Mouse (Mus musculus): ENCODE data around the gene Plcl2. TPM values are rescaled to one million over a fixed set of nuclear protein-coding genes. Genes with fewer than 3 reads are reported as not detected.

Gene Plcl2
- polyA plus RNA-seq, 1 experiment, result 2.9 TPM

GRCm38 (mm10) chr17:50495216-50495889 lies 13.8 kb upstream of the Plcl2 start:
- no peaks in the 10 kb centered on the region for H3K4me1 ChIP-seq (ENCODE audit: control insufficient read depth, insufficient read depth, low read length)

GRCm38 (mm10) chr17:50498062-50498697 lies 11.0 kb upstream of the Plcl2 start:
- Histone ChIP-seq H3K27me3 (ENCODE audit: control insufficient read depth, insufficient read depth, low read length, poor library complexity, severe bottlenecking) (peaks cover 1% of the 10 kb centered on the region; the same call in 1 of the 2 replicates), H3K27ac (ENCODE audit: insufficient read depth, low read length) (no peak overlapping the region), H3K4me3 (ENCODE audit: low read depth, low read length) (no peak overlapping the region), H3K4me1 (ENCODE audit: control insufficient read depth, insufficient read depth, low read length) (no peaks in the 10 kb centered on the region), H3K9me3 (replicated peaks; ENCODE audit: control insufficient read depth, insufficient read depth, low read length, poor library complexity, severe bottlenecking) (no peaks in the 10 kb centered on the region), H3K9ac (ENCODE audit: low read depth, poor library complexity, severe bottlenecking) (no peak overlapping the region), H3K36me3 (ENCODE audit: control insufficient read depth, insufficient read depth, low read length, poor library complexity, severe bottlenecking) (no peaks in the 10 kb centered on the region)
- TF ChIP-seq EP300 (IDR thresholded peaks at IDR 0.05; ENCODE audit: insufficient read depth, low read depth, low read length) (no peak), CTCF (IDR thresholded peaks at IDR 0.05; ENCODE audit: low read depth, low read length) (no peak), POLR2A (IDR thresholded peaks at IDR 0.05; ENCODE audit: insufficient read depth, low read length) (no peak)

More at GRCm38 (mm10) chr17:50495216-50495889, 13.8 kb upstream of the Plcl2 start:
- no peak for TF ChIP-seq EP300 (IDR thresholded peaks at IDR 0.05; ENCODE audit: insufficient read depth, low read depth, low read length)
- no peak for TF ChIP-seq CTCF (IDR thresholded peaks at IDR 0.05; ENCODE audit: low read depth, low read length)
- no peak for TF ChIP-seq POLR2A (IDR thresholded peaks at IDR 0.05; ENCODE audit: insufficient read depth, low read length)
- H3K36me3 ChIP-seq (ENCODE audit: control insufficient read depth, insufficient read depth, low read length, poor library complexity, severe bottlenecking), result no peaks in the 10 kb centered on the region
- H3K4me3 ChIP-seq (ENCODE audit: low read depth, low read length), result no peak overlapping the region
- H3K9ac ChIP-seq (ENCODE audit: low read depth, poor library complexity, severe bottlenecking), result no peak overlapping the region
- H3K27ac ChIP-seq (ENCODE audit: insufficient read depth, low read length), result no peak overlapping the region
- H3K27me3 ChIP-seq (ENCODE audit: control insufficient read depth, insufficient read depth, low read length, poor library complexity, severe bottlenecking), result peaks cover 1% of the 10 kb centered on the region; the same call in 1 of the 2 replicates
- no peaks in the 10 kb centered on the region for H3K9me3 ChIP-seq (replicated peaks; ENCODE audit: control insufficient read depth, insufficient read depth, low read length, poor library complexity, severe bottlenecking)

GRCm38 (mm10) chr17:50499091-50499790 lies 10.0 kb upstream of the Plcl2 start:
- Histone ChIP-seq H3K4me3 (ENCODE audit: low read depth, low read length) (no peak overlapping the region), H3K27ac (ENCODE audit: insufficient read depth, low read length) (no peak overlapping the region), H3K9ac (ENCODE audit: low read depth, poor library complexity, severe bottlenecking) (no peak overlapping the region), H3K4me1 (ENCODE audit: control insufficient read depth, insufficient read depth, low read length) (no peaks in the 10 kb centered on the region), H3K36me3 (ENCODE audit: control insufficient read depth, insufficient read depth, low read length, poor library complexity, severe bottlenecking) (no peaks in the 10 kb centered on the region), H3K27me3 (ENCODE audit: control insufficient read depth, insufficient read depth, low read length, poor library complexity, severe bottlenecking) (peaks cover 1% of the 10 kb centered on the region; the same call in 1 of the 2 replicates), H3K9me3 (replicated peaks; ENCODE audit: control insufficient read depth, insufficient read depth, low read length, poor library complexity, severe bottlenecking) (no peaks in the 10 kb centered on the region)
- TF ChIP-seq EP300 (IDR thresholded peaks at IDR 0.05; ENCODE audit: insufficient read depth, low read depth, low read length) (no peak), POLR2A (IDR thresholded peaks at IDR 0.05; ENCODE audit: insufficient read depth, low read length) (no peak), CTCF (IDR thresholded peaks at IDR 0.05; ENCODE audit: low read depth, low read length) (no peak)

- TF ChIP-seq EP300 (IDR thresholded peaks at IDR 0.05; ENCODE audit: insufficient read depth, low read depth, low read length) (no peak), CTCF (IDR thresholded peaks at IDR 0.05; ENCODE audit: low read depth, low read length) (no peak), POLR2A (IDR thresholded peaks at IDR 0.05; ENCODE audit: insufficient read depth, low read length) (no peak)
- no peak overlapping the region for H3K4me3 ChIP-seq (ENCODE audit: low read depth, low read length)
- no peaks in the 10 kb centered on the region for H3K9me3 ChIP-seq (replicated peaks; ENCODE audit: control insufficient read depth, insufficient read depth, low read length, poor library complexity, severe bottlenecking)
- no peak overlapping the region for H3K9ac ChIP-seq (ENCODE audit: low read depth, poor library complexity, severe bottlenecking)
- H3K4me1 ChIP-seq (ENCODE audit: control insufficient read depth, insufficient read depth, low read length), result no peaks in the 10 kb centered on the region
- H3K36me3 ChIP-seq (ENCODE audit: control insufficient read depth, insufficient read depth, low read length, poor library complexity, severe bottlenecking), result no peaks in the 10 kb centered on the region
- H3K27ac ChIP-seq (ENCODE audit: insufficient read depth, low read length), result no peak overlapping the region
- peaks cover 1% of the 10 kb centered on the region; the same call in 1 of the 2 replicates for H3K27me3 ChIP-seq (ENCODE audit: control insufficient read depth, insufficient read depth, low read length, poor library complexity, severe bottlenecking)
Observed at GRCm38 (mm10) chr17:50500806-50501205, 8.4 kb upstream of the Plcl2 start.

- peaks cover 2% of the 10 kb centered on the region for H3K27me3 ChIP-seq (ENCODE audit: control insufficient read depth, insufficient read depth, low read length, poor library complexity, severe bottlenecking)
- no peak overlapping the region for H3K9ac ChIP-seq (ENCODE audit: low read depth, poor library complexity, severe bottlenecking)
- TF ChIP-seq POLR2A (IDR thresholded peaks at IDR 0.05; ENCODE audit: insufficient read depth, low read length), result no peak
- TF ChIP-seq CTCF (IDR thresholded peaks at IDR 0.05; ENCODE audit: low read depth, low read length), result no peak
- no peak for TF ChIP-seq EP300 (IDR thresholded peaks at IDR 0.05; ENCODE audit: insufficient read depth, low read depth, low read length)
- no peaks in the 10 kb centered on the region for H3K36me3 ChIP-seq (ENCODE audit: control insufficient read depth, insufficient read depth, low read length, poor library complexity, severe bottlenecking)
- no peaks in the 10 kb centered on the region for H3K9me3 ChIP-seq (replicated peaks; ENCODE audit: control insufficient read depth, insufficient read depth, low read length, poor library complexity, severe bottlenecking)
- H3K27ac ChIP-seq (ENCODE audit: insufficient read depth, low read length), result no peak overlapping the region
- no peaks in the 10 kb centered on the region for H3K4me1 ChIP-seq (ENCODE audit: control insufficient read depth, insufficient read depth, low read length)
- H3K4me3 ChIP-seq (ENCODE audit: low read depth, low read length), result no peak overlapping the region
Observed at GRCm38 (mm10) chr17:50503075-50503474, 6.1 kb upstream of the Plcl2 start.
